Mouse (Mus musculus): Measurements from ENCODE around the gene Tbrg1.

GRCm38 (mm10) chr9:37670261-37670660 lies 13.1 kb upstream of the Tbrg1 start:
- TF ChIP-seq POLR2A (IDR thresholded peaks at IDR 0.05; ENCODE audit: insufficient read length, low read depth) (no peak), USF1 (IDR thresholded peaks at IDR 0.05; ENCODE audit: low read depth) (no peak), MYOD1 (IDR thresholded peaks at IDR 0.05; ENCODE audit: control insufficient read depth in 1 of 3, insufficient read length in 2 of 3, low read depth in 2 of 3) (no peak), MYOG (IDR thresholded peaks at IDR 0.05; ENCODE audit: control insufficient read depth in 1 of 3, insufficient read depth in 1 of 3, insufficient read length in 2 of 3, low read depth in 2 of 3) (no peak)

Measured in myocyte (in vitro differentiated cells).